Mouse (Mus musculus) embryonic facial prominence, embryonic 14.5 days (tissue): ENCODE data around the gene Dnajb1. TPM values are rescaled to one million over a fixed set of nuclear protein-coding genes. Genes with fewer than 3 reads are reported as not detected.
"Not testable (repeated sequence)": the region's sequence is repeated elsewhere in the genome, so short reads cannot be mapped to it uniquely, and the experiment has no call there.

Experiments used
- ATAC-seq: fragments of 200-750 bp; cut with Nextera tagmentation; 2 replicates; pipeline ENCODE4 v1.8.0; 2017; ENCODE audit warnings: low read depth, moderate number of reproducible peaks, moderate TSS enrichment
- DNase-seq: peaks from one replicate; pipeline ENCODE4 v3.0.0-alpha.2; 2015; ENCODE audit warnings: low spot score
- H3K27ac ChIP-seq: fragments of 300-500 bp; sonication (generic); replicated peaks from 2 replicates; pipeline ENCODE4 v1.5.1; 2014; ENCODE audit warnings: low read depth, mild to moderate bottlenecking, low read length, moderate library complexity
- H3K27me3 ChIP-seq: fragments of 300-500 bp; sonication (generic); replicated peaks from 2 replicates; pipeline ENCODE4 v1.6.1; 2014; ENCODE audit warnings: low read length; ENCODE audit not compliant: control insufficient read depth, insufficient read depth
- H3K36me3 ChIP-seq: fragments of 300-500 bp; sonication (generic); 2 replicates; pipeline ENCODE4 v1.6.1; 2014; ENCODE audit warnings: low read length, mixed read lengths; ENCODE audit not compliant: control insufficient read depth, insufficient read depth
- H3K4me1 ChIP-seq: fragments of 300-500 bp; sonication (generic); 2 replicates; pipeline ENCODE4 v1.6.1; 2014; ENCODE audit warnings: antibody characterized with exemption, low read length; ENCODE audit not compliant: control insufficient read depth, insufficient read depth
- H3K4me2 ChIP-seq: fragments of 300-500 bp; sonication (generic); 2 replicates; pipeline ENCODE4 v1.6.1; 2014; ENCODE audit warnings: low read depth, mild to moderate bottlenecking, low read length, moderate library complexity, mixed read lengths
- H3K4me3 ChIP-seq: fragments of 300-500 bp; sonication (generic); 2 replicates; pipeline ENCODE4 v1.5.1; 2014; ENCODE audit warnings: low read depth, mild to moderate bottlenecking, low read length
- H3K9ac ChIP-seq: fragments of 300-500 bp; sonication (generic); 2 replicates; pipeline ENCODE4 v1.6.1; 2014; ENCODE audit warnings: low read depth, mild to moderate bottlenecking, low read length, moderate library complexity, mixed read lengths
- H3K9me3 ChIP-seq: fragments of 300-500 bp; sonication (generic); 2 replicates; pipeline ENCODE4 v1.6.1; 2016; ENCODE audit warnings: low read length; ENCODE audit not compliant: control insufficient read depth
- WGBS: fragments of 180-500 bp; shearing (Covaris S2); extraction: QIAGEN DNeasy Blood & Tissue Kit; methylation state at CpG from one replicate; pipeline ENCODE4 v1.1.7; 2014; 5-methylcytosine and 5-hydroxymethylcytosine counted together
- polyA plus RNA-seq: library from polyadenylated mRNA; unstranded; fragments of >200 nt; fragmentation: Nextera tagmentation; extraction: Ambion mirVana; gene quantifications from 2 replicates; pipeline ENCODE4 v1.2.1, GENCODE M21; 2014

The Dnajb1 gene
- polyA plus RNA-seq, 1 experiment from 2014 or later: 47.2 TPM

- Histone ChIP-seq H3K27ac (peak overlapping the region; percentile 83), H3K9ac (peak overlapping the region; percentile 77), H3K4me2 (peak overlapping the region; percentile 72), H3K9me3 (no peaks in the 10 kb centered on the region), H3K4me3 (peak overlapping the region; percentile 67), H3K36me3 (peaks cover 3% of the 10 kb centered on the region; the same call in 1 of the 2 replicates), H3K4me1 (peaks cover 10% of the 10 kb centered on the region), H3K27me3 (no peaks in the 10 kb centered on the region)
- ATAC-seq: peak; percentile 99
- WGBS: under 1% methylated on average over 33 of the region's 43 CpGs
- DNase-seq: peak; percentile 99
Observed at GRCm38 (mm10) chr8:83594167-83595049, 13.6 kb upstream of the Dnajb1 start.

DNA sequence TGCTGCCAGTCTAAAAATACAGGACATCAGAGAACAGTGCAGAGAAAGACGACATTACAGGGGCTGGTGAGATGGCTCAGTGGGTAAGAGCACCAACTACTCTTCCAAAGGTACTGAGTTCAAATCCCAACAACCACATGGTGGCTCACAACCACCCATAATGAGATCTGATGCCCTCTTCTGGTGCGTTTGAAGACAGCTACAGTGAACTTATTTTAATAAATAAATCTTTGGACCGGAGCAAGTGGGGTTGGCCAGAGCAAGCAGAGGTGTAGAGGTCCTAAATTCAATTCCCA lies 13.0 kb upstream of the Dnajb1 start:
- H3K9me3 ChIP-seq, ATAC-seq, H3K36me3 ChIP-seq, DNase-seq, H3K4me1 ChIP-seq, H3K27me3 ChIP-seq: not testable (repeated sequence)
- Histone ChIP-seq H3K4me2 (peak overlapping the region; percentile 72), H3K9ac (peak overlapping the region; percentile 64), H3K27ac (peak overlapping the region; percentile 83), H3K4me3 (peak overlapping the region; percentile 67)
- 49% methylated on average over 3 of the region's 3 CpGs for WGBS

GRCm38 (mm10) chr8:83596369-83596768 lies 11.6 kb upstream of the Dnajb1 start:
- DNase-seq (no peak), ATAC-seq (no peak)
- Histone ChIP-seq H3K27me3 (no peaks in the 10 kb centered on the region), H3K9ac (no peak overlapping the region), H3K27ac (no peak overlapping the region), H3K4me1 (peaks cover 10% of the 10 kb centered on the region), H3K4me3 (no peak overlapping the region), H3K36me3 (peaks cover 3% of the 10 kb centered on the region; the same call in 1 of the 2 replicates), H3K9me3 (no peaks in the 10 kb centered on the region), H3K4me2 (no peak overlapping the region)
- WGBS: 23% methylated on average over 3 of the region's 3 CpGs

DNA sequence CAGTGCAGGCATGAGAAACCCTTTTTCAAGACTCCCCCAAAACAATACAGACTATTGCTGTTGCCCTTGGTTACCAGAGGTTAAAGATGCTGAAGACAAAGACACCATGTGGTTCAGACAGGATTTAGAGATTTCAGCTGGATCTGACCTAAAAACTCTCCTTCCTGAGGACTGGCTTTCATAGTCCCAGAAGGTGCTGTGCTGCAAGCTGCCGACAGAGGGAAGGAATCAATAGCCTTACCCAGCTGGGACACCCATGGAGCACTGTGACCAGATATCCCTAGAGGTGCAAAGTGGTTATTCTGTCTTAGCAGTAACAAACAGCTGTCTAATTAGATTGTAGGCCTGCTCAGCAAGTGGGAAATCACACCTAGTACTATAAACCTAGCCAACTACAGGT lies 9.8 kb upstream of the Dnajb1 start:
- no peaks in the 10 kb centered on the region for H3K36me3 ChIP-seq
- WGBS: 17% methylated on average over 1 of the region's 1 CpGs
- H3K27ac ChIP-seq: no peak overlapping the region
- H3K4me3 ChIP-seq: no peak overlapping the region
- H3K27me3 ChIP-seq: no peaks in the 10 kb centered on the region
- ATAC-seq: no peak
- H3K9ac ChIP-seq: no peak overlapping the region
- H3K4me2 ChIP-seq: no peak overlapping the region
- no peak for DNase-seq
- no peaks in the 10 kb centered on the region for H3K9me3 ChIP-seq
- peaks cover 1% of the 10 kb centered on the region for H3K4me1 ChIP-seq

DNA sequence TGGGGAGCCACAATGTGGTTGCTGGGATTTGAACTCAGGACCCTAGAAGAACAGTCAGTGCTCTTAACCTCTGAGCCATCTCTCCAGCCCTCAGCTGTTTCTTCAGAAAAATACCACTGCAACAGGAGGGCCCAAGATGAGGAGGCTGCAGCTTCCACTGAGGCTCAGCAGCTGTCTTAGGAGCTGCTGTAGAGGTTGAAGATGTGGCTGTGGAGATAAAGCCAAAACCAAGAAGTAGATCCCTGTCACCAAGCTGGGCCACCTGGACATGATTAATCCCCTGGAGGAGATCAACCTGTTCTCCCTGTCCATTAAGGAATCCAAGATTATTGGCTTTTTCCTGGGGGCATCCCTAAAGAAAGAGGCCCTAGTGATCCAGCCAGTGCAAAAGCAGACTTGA lies 8.2 kb upstream of the Dnajb1 start:
- DNase-seq (no peak), ATAC-seq (no peak)
- Histone ChIP-seq H3K9me3 (no peaks in the 10 kb centered on the region), H3K27ac (no peak overlapping the region), H3K4me1 (no peaks in the 10 kb centered on the region), H3K4me3 (no peak overlapping the region), H3K4me2 (no peak overlapping the region), H3K27me3 (no peaks in the 10 kb centered on the region), H3K36me3 (no peaks in the 10 kb centered on the region), H3K9ac (no peak overlapping the region)

DNA sequence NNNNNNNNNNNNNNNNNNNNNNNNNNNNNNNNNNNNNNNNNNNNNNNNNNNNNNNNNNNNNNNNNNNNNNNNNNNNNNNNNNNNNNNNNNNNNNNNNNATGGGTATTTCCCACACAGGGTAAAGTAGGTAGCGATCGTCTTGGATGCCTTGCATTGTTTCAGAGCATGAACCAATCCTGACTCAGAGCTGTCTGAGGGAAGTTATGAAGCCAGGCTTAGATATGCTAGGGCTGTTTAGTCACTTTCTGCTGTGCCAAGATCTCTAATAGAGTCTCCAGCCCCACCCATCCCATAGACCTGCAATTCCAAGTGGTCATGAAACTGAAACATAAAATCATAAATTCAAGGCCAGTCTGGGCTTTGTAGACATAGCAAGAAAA lies 5.4 kb upstream of the Dnajb1 start:
- DNase-seq (no peak), ATAC-seq (no peak)
- H3K4me2 ChIP-seq: no peak overlapping the region
- H3K4me1 ChIP-seq: peaks cover 4% of the 10 kb centered on the region
- H3K27me3 ChIP-seq: no peaks in the 10 kb centered on the region
- no peak overlapping the region for H3K9ac ChIP-seq
- no peaks in the 10 kb centered on the region for H3K36me3 ChIP-seq
- WGBS: 82% methylated on average over 2 of the region's 2 CpGs
- H3K4me3 ChIP-seq: no peak overlapping the region
- H3K9me3 ChIP-seq: no peaks in the 10 kb centered on the region
- H3K27ac ChIP-seq: no peak overlapping the region

GRCm38 (mm10) chr8:83608398-83608829 lies 421 bp downstream of the Dnajb1 start:
- H3K27ac ChIP-seq: peak overlapping the region; percentile 99
- no peaks in the 10 kb centered on the region for H3K27me3 ChIP-seq
- peak overlapping the region; percentile 93 for H3K9ac ChIP-seq
- peaks cover 38% of the 10 kb centered on the region for H3K36me3 ChIP-seq
- H3K9me3 ChIP-seq: no peaks in the 10 kb centered on the region
- ATAC-seq (peak; percentile 78), DNase-seq (peak; percentile 93)
- H3K4me3 ChIP-seq: peak overlapping the region; percentile 89
- peak overlapping the region; percentile 86 for H3K4me2 ChIP-seq
- under 1% methylated on average over 43 of the region's 51 CpGs for WGBS
- H3K4me1 ChIP-seq: peaks cover 16% of the 10 kb centered on the region

GRCm38 (mm10) chr8:83609086-83609485 lies 1.1 kb downstream of the Dnajb1 start:
- H3K27me3 ChIP-seq: no peaks in the 10 kb centered on the region
- H3K4me2 ChIP-seq: peak overlapping the region; percentile 86
- peak overlapping the region; percentile 89 for H3K4me3 ChIP-seq
- H3K4me1 ChIP-seq: peaks cover 16% of the 10 kb centered on the region
- peak overlapping the region; percentile 93 for H3K9ac ChIP-seq
- no peaks in the 10 kb centered on the region for H3K9me3 ChIP-seq
- H3K27ac ChIP-seq: peak overlapping the region; percentile 99
- H3K36me3 ChIP-seq: peaks cover 38% of the 10 kb centered on the region
- DNase-seq (no peak), ATAC-seq (no peak)
- WGBS: 26% methylated on average over 9 of the region's 9 CpGs
